Mouse (Mus musculus): ENCODE measurements around the gene Pla2g15. TPM values are rescaled to one million over a fixed set of nuclear protein-coding genes. Genes with fewer than 3 reads are reported as not detected.

Gene Pla2g15
- total and polyA plus RNA-seq, 3 experiments: 6.9 to 8.0 (median 7.0) TPM

- no peaks in the 10 kb centered on the region for H3K27me3 ChIP-seq (replicated peaks)
- no peak overlapping the region for H3K27ac ChIP-seq (ENCODE audit: insufficient read depth, low read depth)
- TF ChIP-seq SIN3A (IDR thresholded peaks at IDR 0.05; ENCODE audit: low read length): no peak
- TF ChIP-seq E2F4 (IDR thresholded peaks at IDR 0.05; ENCODE audit: insufficient replicate concordance, low read depth, low read length): no peak
- TF ChIP-seq BHLHE40 (IDR thresholded peaks at IDR 0.05; ENCODE audit: low read depth, low read length): no peak
- no peak for TF ChIP-seq JUN (IDR thresholded peaks at IDR 0.05; ENCODE audit: insufficient read depth, low read depth, low read length)
- TF ChIP-seq HCFC1 (IDR thresholded peaks at IDR 0.05; ENCODE audit: low read depth, low read length): no peak
- TF ChIP-seq GABPA (IDR thresholded peaks at IDR 0.05; ENCODE audit: insufficient replicate concordance, low read depth, low read length): no peak
- no peak for TF ChIP-seq NRF1 (IDR thresholded peaks at IDR 0.05; ENCODE audit: low read depth, low read length)
- TF ChIP-seq RAD21 (IDR thresholded peaks at IDR 0.05; ENCODE audit: low read depth, low read length): no peak
- TF ChIP-seq ZNF384 (IDR thresholded peaks at IDR 0.05; ENCODE audit: low read depth, low read length): no peak
- TF ChIP-seq RCOR1 (conservative IDR thresholded peaks at IDR 0.05; ENCODE audit: low read depth, low read length): no peak
- TF ChIP-seq KAT2A (IDR thresholded peaks at IDR 0.05; ENCODE audit: insufficient replicate concordance, low read length): no peak
- TF ChIP-seq TBP (conservative IDR thresholded peaks at IDR 0.05; ENCODE audit: low read depth, low read length): no peak
- TF ChIP-seq CTCF (conservative IDR thresholded peaks at IDR 0.05 in 1 of 2, IDR thresholded peaks at IDR 0.05 in 1 of 2; ENCODE audit: low read depth in 2 of 2, low read length in 2 of 2): no peak
- TF ChIP-seq SMC3 (IDR thresholded peaks at IDR 0.05; ENCODE audit: low read depth, low read length): no peak
- TF ChIP-seq IRF4 (IDR thresholded peaks at IDR 0.05; ENCODE audit: low read depth, low read length): no peak
- TF ChIP-seq POLR2A (IDR thresholded peaks at IDR 0.05; ENCODE audit: low read depth, low read length): no peak
- TF ChIP-seq JUND (conservative IDR thresholded peaks at IDR 0.05; ENCODE audit: low read depth, low read length): no peak
- TF ChIP-seq POLR2AphosphoS2 (IDR thresholded peaks at IDR 0.05; ENCODE audit: low read depth, low read length): no peak
- no peaks in the 10 kb centered on the region for H3K4me1 ChIP-seq (ENCODE audit: control insufficient read depth in 1 of 2, insufficient read depth in 2 of 2)
- no peak for DNase-seq (ENCODE audit: extremely low read depth)
- H3K79me2 ChIP-seq (replicated peaks; ENCODE audit: control insufficient read depth, extremely low read depth, insufficient read depth, poor library complexity, severe bottlenecking): 0 out of 2 replicates have a peak, but pooled peaks cover 2% of the 10 kb centered on the region
- no peak overlapping the region for H3K4me3 ChIP-seq (replicated peaks in 1 of 3; ENCODE audit: low read depth in 2 of 3, low read length in 2 of 3, poor library complexity in 1 of 3)
- in situ Hi-C loops (cut with MboI; ENCODE audit: low pct_ligation_motif_present, low pct_unique_long_range_greater_than_20kb, low sequenced_read_pairs): no loop called here
- H3K4me2 ChIP-seq (ENCODE audit: insufficient read depth, low read depth, poor library complexity, severe bottlenecking): no peak overlapping the region
- no peak overlapping the region for H3K9ac ChIP-seq (ENCODE audit: insufficient read depth, low read depth)
- dilution Hi-C loops (cut with MboI; ENCODE audit: extremely low pct_ligation_motif_present, extremely low pct_unique_long_range_greater_than_20kb, low sequenced_read_pairs): no loop called here
- no peaks in the 10 kb centered on the region for H3K9me3 ChIP-seq (replicated peaks; ENCODE audit: low read length)
- peaks cover 59 to 95% of the 10 kb centered on the region in 2 experiments for H3K36me3 ChIP-seq (replicated peaks in 1 of 2; ENCODE audit: control insufficient read depth in 1 of 2, insufficient read depth in 1 of 2, low read length in 1 of 2)
These were observed 19.7 kb upstream of the Pla2g15 start for GRCm38 (mm10) chr8:106130505-106130904.

GRCm38 (mm10) chr8:106131021-106131420 lies 19.2 kb upstream of the Pla2g15 start:
- in situ Hi-C loops (cut with MboI; ENCODE audit: low pct_ligation_motif_present, low pct_unique_long_range_greater_than_20kb, low sequenced_read_pairs): no loop called here
- H3K4me1 ChIP-seq (ENCODE audit: control insufficient read depth in 1 of 2, insufficient read depth in 2 of 2): no peaks in the 10 kb centered on the region
- H3K4me2 ChIP-seq (ENCODE audit: insufficient read depth, low read depth, poor library complexity, severe bottlenecking): no peak overlapping the region
- H3K27ac ChIP-seq (ENCODE audit: insufficient read depth, low read depth): no peak overlapping the region
- H3K9me3 ChIP-seq (replicated peaks; ENCODE audit: low read length): peaks cover 4% of the 10 kb centered on the region
- peaks cover 58 to 95% of the 10 kb centered on the region in 2 experiments for H3K36me3 ChIP-seq (replicated peaks in 1 of 2; ENCODE audit: control insufficient read depth in 1 of 2, insufficient read depth in 1 of 2, low read length in 1 of 2)
- H3K4me3 ChIP-seq (replicated peaks in 1 of 3; ENCODE audit: low read depth in 2 of 3, low read length in 2 of 3, poor library complexity in 1 of 3): no peak overlapping the region
- H3K27me3 ChIP-seq (replicated peaks): no peaks in the 10 kb centered on the region
- dilution Hi-C loops (cut with MboI; ENCODE audit: extremely low pct_ligation_motif_present, extremely low pct_unique_long_range_greater_than_20kb, low sequenced_read_pairs): no loop called here
- no peak for TF ChIP-seq TBP (conservative IDR thresholded peaks at IDR 0.05; ENCODE audit: low read depth, low read length)
- no peak for TF ChIP-seq BHLHE40 (IDR thresholded peaks at IDR 0.05; ENCODE audit: low read depth, low read length)
- TF ChIP-seq CTCF (conservative IDR thresholded peaks at IDR 0.05 in 1 of 2, IDR thresholded peaks at IDR 0.05 in 1 of 2; ENCODE audit: low read depth in 2 of 2, low read length in 2 of 2): no peak
- TF ChIP-seq USF2 (conservative IDR thresholded peaks at IDR 0.05; ENCODE audit: low read depth, low read length): no peak
- TF ChIP-seq GABPA (IDR thresholded peaks at IDR 0.05; ENCODE audit: insufficient replicate concordance, low read depth, low read length): no peak
- no peak for TF ChIP-seq ZMIZ1 (IDR thresholded peaks at IDR 0.05; ENCODE audit: low read depth, low read length)
- TF ChIP-seq MAX (IDR thresholded peaks at IDR 0.05; ENCODE audit: low read length): no peak
- no peak for TF ChIP-seq ETS1 (conservative IDR thresholded peaks at IDR 0.05; ENCODE audit: low read depth, low read length)
- TF ChIP-seq CHD2 (IDR thresholded peaks at IDR 0.05; ENCODE audit: low read length): no peak
- no peak for TF ChIP-seq CHD1 (IDR thresholded peaks at IDR 0.05; ENCODE audit: low read depth, low read length)
- no peak for TF ChIP-seq E2F4 (IDR thresholded peaks at IDR 0.05; ENCODE audit: insufficient replicate concordance, low read depth, low read length)
- no peak for TF ChIP-seq JUND (conservative IDR thresholded peaks at IDR 0.05; ENCODE audit: low read depth, low read length)
- TF ChIP-seq USF1 (IDR thresholded peaks at IDR 0.05; ENCODE audit: low read depth, low read length): no peak
- TF ChIP-seq MXI1 (IDR thresholded peaks at IDR 0.05; ENCODE audit: low read depth, low read length): no peak
- no peak for TF ChIP-seq MAFK (IDR thresholded peaks at IDR 0.05; ENCODE audit: insufficient replicate concordance, low read length)
- no peak for TF ChIP-seq KAT2A (IDR thresholded peaks at IDR 0.05; ENCODE audit: insufficient replicate concordance, low read length)
- TF ChIP-seq MEF2A (IDR thresholded peaks at IDR 0.05; ENCODE audit: borderline replicate concordance, low read depth, low read length): no peak
- TF ChIP-seq ELF1 (IDR thresholded peaks at IDR 0.05; ENCODE audit: low read depth, low read length): no peak
- 0 out of 2 replicates have a peak, but pooled peaks cover 2% of the 10 kb centered on the region for H3K79me2 ChIP-seq (replicated peaks; ENCODE audit: control insufficient read depth, extremely low read depth, insufficient read depth, poor library complexity, severe bottlenecking)
- no peak for DNase-seq (ENCODE audit: extremely low read depth)
- H3K9ac ChIP-seq (ENCODE audit: insufficient read depth, low read depth): no peak overlapping the region
